Mouse (Mus musculus) CD8-positive naive resting alpha-beta T cell, adult 2 months (primary cell): Measurements from ENCODE around the gene Fbxo30.

ENCODE experiments used
- DNase-seq, 2 experiments: peaks; one replicate each; pipeline ENCODE4 v3.0.0; 2022; ENCODE audit warnings: low read depth in 2 of 2, low spot score in 2 of 2

Gene Fbxo30

DNA sequence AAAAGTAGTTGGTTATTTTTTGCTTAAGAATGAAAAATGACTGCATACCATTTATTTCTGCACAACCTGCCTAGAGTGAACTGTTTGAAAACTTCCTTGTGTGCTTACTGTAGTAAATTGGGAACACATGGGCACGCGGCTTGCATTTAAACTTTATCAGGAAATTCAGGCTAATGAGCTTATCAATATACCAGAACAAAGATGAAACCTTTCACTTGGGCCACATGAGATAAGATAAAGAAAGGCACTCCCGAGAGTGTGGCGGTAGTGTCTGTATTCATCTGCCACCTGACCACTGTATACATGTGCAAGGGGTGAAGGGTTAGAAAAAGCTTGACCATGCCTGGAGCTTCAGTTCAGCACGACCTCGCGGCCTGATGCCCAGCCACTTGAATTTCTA lies 41.2 kb downstream of the Fbxo30 start:
- no peak for DNase-seq

- no peak for DNase-seq
These were observed 42.2 kb downstream of the Fbxo30 start for GRCm38 (mm10) chr10:11323202-11323898.

GRCm38 (mm10) chr10:11326526-11326925 lies 45.4 kb downstream of the Fbxo30 start:
- no peak for DNase-seq

DNA sequence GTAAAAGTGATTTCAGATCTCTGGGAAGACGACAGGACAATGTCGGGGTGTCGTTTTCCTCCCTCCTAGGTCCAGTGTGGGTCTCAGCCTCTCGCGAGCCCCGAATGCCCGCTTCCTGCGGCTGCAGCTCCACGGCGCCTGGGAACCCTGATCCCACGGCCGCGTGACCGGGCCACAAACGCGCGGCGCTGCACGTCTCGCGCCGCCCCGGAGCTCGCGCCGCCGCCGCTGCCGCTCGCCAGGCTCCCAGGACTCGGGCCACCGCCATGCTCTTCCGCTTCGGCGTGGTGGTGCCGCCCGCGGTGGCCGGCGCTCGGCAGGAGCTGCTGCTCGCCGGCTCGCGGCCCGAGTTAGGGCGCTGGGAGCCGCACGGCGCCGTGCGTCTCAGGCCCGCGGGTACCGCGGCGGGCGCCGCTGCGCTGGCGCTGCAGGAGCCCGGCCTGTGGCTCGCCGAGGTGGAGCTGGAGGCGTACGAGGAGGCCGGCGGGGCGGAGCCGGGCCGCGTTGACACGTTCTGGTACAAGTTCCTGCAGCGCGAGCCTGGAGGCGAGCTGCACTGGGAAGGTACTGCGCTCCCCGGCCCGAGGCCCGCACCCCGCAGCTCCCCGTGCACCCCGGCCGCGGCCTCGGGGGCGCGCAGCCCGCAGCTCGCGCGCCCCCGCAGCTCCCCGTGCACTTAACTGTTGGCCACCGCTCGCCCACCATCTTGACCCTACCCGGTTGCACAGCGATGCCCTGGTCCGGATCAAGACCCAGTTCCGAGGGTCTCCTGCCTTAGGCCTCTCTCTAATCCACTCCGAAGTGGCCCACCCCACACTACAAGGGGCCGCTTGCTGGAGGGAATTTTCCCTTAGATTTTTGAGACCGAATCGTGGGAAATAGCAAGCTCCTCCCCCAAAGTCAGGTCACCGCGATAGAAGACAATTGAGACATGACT lies 62.3 kb downstream of the Fbxo30 start, which contains the start of gene Epm2a:
Gene Epm2a, plus strand, starts transcription at position 200 of the 937 bp plus-strand sequence.
- DNase-seq: peak; percentile 22 to 46

- no peak for DNase-seq
These were observed 63.7 kb downstream of the Fbxo30 start for GRCm38 (mm10) chr10:11344536-11345468.
